Mouse (Mus musculus) megakaryocyte, adult 5-6 weeks (primary cell): ENCODE measurements around the gene Ano4. TPM values are rescaled to one million over a fixed set of nuclear protein-coding genes. Genes with fewer than 3 reads are reported as not detected.
"Not testable (repeated sequence)": the region's sequence is repeated elsewhere in the genome, so short reads cannot be mapped to it uniquely, and the experiment has no call there.

Experiments
- ATAC-seq: 2 replicates; pipeline ENCODE4 v1.8.0; 2016; ENCODE audit warnings: mild to moderate bottlenecking, inconsistent platforms; ENCODE audit not compliant: poor library complexity, severe bottlenecking
- total RNA-seq, 2 experiments: library from RNA; stranded (forward) in 1 of 2; stranded (reverse) in 1 of 2; fragments of 153-499, 151-499 nt in 1 of 2; fragments of 221-1000, 200-1000 nt in 1 of 2; gene quantifications; 2 replicates each; pipeline versions ENCODE4 v1.2.3 to v1.2.4; 2015 to 2017

Gene Ano4
- total RNA-seq, 2 experiments from 2014 or later: not detected

DNA sequence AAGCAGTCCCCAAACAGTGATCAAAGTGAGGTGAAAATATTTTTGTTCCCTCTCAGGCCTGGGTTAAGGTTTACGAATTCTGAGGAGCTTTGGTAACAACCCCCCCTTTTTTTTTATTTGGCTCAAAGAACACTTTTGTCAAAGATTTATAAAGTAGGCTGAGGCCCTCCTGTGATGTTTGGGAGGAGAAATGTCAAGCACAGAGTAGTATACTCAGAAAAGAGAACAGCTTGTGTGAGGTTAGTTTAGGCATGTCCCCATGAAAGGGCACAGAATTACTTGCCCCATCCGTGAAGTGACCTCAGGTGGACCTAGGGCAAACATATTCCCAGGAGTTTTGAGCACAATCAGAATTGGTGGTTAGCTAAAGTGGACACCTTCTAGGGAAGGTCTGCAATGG lies 189.1 kb downstream of the Ano4 start:
- ATAC-seq: no peak

DNA sequence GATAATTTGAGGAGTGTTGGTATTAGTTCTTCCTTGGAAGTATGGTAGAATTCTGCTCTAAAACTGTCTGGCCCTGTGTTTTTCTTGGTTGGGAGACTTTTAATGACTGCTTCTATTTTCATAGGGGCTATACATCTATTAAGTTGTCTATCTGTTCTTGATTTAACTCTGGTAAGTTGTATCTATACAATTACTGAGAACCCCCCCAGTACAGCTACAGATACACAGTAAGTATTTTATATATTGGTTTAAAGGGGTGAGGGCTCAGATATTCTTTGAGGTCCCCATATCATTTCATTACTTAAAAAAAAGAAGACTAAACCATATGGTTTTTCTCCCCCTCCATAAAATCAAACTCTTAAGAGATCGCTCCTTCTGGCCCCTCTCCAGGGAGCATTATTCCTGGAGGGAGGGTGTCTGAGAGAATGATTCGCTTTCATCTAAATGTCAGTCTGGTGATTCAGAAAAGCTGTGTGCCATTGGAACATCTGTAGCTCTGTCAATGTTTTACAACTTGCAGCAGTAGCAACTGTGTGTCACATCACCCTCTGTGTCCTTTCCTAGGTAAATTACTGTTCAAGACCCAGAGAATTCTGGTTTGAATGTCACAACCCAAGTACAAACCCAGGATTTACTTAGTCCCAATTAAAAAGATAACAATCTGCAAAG lies 189.6 kb downstream of the Ano4 start:
- ATAC-seq: no peak

DNA sequence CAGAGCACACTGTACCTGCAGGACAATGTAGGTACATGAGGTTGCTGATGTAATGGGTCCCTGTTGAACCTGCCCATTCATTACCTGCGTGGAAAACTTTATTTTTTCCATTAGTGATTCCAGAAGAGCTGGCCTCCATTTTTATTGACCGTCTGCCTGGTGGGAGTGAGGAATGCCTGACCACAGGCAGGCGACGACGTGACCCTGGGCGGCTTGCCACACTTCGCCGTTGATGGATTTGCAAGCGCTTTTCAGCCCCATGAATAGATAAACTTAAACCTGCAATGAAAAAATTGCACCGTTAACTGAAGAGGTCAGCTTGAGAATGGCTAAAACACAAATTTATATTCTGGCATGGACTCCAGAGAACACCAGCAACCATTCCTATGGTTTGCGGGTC lies 195.4 kb downstream of the Ano4 start:
- ATAC-seq: no peak

DNA sequence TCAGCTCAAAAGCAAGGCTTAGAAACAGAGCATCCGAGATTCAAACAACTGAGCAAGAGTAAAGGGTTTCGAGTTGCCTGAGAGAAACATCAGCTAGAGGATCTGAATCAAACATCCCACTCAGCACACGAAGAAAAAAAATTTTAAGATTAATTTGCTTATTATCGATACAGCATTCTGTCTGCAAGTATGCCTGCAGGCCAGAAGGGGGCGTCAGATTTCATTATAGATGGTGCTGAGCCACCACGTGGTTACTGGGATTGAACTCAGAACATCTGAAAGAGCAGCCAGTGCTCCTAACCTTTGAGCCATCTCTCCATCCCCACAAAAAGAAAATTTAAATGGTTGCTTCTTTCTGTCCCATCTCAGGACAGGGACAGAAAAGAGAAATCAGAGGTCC lies 223.2 kb downstream of the Ano4 start:
- no peak for ATAC-seq

DNA sequence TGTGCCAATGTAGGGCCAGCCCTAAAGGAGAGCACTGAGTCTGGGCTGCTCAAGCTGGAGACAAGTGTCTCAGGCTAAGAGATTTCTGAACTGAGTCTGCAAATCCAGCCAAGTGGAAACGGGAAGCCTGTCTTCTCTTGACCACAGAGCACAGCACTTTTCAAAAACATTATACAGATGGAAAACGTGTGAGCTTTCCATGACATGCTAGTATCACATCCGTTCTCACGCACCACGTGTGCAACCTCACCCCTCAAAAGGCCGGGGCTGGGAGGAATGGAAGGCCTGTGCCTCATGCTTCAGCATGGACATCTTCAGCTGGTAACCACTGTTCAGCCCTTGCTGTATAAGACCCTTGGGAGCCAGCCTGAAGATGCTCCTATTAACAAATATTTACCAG lies 230.2 kb downstream of the Ano4 start:
- no peak for ATAC-seq

DNA sequence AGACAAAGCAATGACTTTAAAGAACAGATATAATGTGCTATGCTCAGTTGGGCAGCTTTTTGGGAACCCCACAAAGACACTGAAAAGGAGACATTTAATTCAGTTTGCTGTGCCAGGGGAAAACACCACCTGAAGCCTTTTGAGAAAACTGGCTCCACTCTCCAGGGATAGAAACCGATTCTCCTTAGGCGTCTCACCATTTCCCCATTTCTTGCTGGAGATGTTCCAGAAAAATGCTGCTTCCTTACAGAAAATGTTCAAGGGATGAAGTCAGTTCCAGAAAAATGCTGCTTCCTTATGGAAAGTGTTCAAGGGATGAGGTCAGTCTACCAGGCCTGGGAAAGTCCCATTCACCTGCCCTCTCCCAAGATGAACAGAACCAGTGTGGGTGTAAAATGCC lies 233.1 kb downstream of the Ano4 start:
- ATAC-seq: no peak

DNA sequence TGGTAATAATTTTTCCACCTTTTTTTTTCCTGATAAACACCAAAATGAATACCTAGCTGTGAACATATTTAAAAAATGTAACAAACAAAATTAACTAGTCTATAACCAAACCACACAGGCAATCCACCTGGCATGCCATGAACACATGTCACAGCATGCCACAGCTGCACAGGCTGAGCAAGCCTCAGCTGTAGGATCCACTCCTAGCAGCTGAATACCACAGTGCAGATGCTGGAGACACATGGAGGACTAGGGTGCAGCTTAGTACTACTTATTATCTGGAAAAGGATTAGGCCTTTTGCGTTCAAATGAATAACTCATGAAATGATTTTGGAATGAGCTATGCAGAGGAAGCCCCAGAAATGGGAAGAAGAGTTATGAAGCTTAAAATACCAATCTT lies 233.6 kb downstream of the Ano4 start:
- no peak for ATAC-seq

DNA sequence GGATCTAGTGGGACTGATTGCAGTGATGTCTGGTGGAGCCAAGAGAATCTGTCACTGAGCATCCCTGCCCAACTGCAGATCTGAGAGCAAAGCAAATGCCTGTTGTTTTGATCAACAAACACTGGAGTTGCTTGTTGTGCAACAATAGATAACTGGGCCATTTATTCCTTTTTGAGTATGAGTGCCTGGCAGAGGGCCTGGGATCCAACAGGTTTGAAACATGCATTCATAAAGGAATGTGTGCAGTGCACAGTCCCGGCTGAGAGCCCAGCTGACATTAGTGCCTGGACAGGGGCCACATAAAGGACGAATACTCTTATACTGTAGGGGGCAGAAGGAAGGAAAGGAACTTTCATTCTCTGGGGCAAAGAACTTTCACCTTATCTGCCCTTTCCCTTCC lies 241.0 kb downstream of the Ano4 start:
- ATAC-seq: no peak

DNA sequence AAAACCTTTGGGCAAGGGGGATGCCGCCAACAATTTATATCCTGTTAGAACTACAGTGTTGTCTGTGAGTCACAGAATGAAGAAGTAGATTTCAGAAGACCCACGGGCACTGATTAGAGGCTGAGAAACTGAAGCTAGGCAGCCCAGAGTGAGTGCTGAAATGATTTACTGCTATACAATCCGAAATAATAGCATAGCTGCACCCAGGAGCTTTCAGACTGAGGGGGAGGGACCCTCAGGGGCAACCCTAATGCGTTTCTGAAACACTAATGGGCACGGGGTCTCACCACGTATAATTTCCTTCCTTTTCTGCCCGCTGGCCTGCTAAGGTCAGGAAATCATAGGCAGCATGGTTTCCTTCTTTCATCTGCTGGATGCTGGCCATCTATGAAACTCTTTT lies 242.5 kb downstream of the Ano4 start:
- no peak for ATAC-seq

DNA sequence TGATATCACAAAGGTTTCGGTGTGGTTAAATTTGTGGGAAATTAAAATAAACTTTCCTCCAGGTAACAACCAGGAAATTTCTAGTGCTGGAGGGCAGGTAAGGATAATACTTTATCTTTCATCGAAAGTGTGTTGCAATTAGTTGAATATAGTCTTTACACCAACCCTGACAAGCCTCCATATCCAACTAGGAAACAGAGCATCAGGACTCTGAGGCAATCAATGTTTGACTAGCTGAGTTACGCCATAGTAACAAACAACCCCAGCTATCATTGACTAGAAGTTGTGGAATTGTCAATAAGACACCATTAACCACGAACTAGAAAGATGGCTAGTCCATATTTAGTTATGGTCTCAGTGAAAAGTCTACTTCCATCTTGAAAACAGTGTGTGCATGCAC lies 246.4 kb downstream of the Ano4 start:
- no peak for ATAC-seq

DNA sequence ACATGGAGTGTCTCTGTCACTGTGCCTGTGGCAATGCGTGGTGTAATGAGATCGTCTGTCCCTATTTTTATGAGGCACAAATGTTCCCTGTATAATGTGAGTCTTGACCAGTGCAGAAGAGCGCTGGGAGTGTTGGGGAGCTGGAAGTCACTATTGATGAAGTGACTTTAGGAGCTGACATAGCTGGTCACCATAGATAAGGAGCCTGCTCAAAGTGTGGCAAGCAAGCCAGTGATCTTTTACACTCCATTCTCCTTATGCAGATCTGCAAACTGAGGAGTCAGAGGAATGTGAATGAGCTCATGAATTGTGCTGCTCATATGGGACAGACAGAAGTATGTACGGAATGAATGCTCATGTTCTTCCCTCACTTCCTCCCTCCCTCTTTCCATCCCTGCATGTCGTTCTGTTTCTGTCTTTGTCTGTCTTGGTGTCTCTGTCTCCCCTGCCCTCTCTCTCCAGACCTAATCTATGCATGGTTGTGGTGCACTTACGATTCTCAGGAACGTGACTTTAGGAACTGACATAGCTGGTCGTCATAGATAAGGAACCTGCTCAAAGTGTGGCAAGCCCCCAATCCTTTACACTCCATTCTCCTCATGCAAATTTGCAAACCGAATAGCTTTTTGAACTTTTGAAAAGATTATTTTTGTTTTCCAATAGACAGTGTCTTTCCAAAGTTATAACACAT lies 252.1 kb downstream of the Ano4 start:
- ATAC-seq: no peak

DNA sequence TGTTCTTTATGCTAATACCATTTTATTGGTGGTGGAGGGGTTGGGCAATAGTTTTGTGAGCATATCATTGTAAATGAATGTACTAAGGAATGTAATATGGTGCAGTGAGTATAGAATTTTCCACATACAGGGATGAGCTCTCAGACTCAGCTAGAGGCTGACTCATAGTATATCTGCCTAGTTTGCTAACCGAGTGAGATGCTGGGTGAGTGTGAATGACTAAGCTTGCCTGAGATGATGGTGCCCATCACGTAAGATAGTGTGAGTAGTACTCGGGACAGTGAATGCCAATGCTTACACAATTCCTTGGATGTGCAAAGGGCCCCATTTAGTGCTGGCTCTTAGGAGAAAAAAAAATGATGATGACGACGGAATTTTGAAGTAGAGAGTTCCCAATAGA lies 267.1 kb downstream of the Ano4 start:
- ATAC-seq: no peak

DNA sequence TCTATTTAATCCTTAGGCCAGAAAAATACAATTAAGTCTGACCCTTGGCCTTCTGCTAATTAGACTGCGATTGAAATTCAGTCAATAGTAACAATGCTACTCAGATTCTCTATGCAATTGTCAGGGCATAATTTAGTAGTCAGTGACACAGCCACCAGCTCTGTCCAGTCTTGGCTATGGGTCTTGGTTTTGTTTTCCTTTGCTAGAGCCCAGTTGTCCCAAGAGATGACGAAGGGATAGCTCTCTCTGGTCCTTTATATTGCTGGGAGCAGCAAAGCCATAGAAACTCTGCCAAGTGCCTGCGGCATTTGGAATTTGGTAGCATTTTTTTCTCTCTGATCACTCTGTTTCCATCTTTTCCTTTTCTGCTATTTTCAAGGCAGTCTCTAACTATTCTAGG lies 288.7 kb downstream of the Ano4 start:
- ATAC-seq: no peak

DNA sequence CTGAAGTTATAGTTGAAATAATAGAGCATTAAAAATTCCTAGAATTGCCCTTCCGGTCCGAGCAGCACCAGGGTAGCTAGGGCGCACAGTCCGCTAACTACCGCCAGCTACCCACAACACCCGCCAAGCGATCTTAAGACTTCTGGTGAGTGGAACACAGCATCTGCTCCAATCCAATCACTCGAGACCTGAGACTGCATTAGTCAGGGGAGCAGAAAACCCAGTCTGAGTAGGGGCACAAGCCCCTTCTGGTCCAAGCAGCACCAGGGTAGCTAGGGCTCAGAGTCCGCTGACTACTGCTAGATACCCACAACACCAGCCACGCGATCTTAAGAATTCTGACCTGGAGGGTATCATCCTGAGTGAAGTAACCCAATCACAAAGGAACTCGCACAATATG lies 299.6 kb downstream of the Ano4 start:
- ATAC-seq: not testable (repeated sequence)

DNA sequence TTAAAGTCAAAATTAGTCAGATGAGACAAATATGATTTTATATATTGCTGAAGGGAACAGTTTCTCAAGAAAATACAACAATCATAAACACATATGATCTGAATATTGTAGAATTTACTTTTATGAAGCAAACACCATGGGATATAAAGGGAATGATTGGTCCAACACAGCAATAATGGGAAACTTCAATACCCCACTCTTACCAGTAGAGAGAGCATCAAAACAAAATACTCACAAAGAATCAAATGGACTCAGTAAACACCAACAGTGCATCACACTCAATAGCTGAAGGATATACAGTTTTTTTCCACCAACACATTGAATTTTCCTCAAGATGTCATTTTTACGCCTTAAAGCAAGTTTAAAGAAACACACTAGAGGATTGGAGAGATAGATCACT lies 300.4 kb downstream of the Ano4 start:
- ATAC-seq: no peak

DNA sequence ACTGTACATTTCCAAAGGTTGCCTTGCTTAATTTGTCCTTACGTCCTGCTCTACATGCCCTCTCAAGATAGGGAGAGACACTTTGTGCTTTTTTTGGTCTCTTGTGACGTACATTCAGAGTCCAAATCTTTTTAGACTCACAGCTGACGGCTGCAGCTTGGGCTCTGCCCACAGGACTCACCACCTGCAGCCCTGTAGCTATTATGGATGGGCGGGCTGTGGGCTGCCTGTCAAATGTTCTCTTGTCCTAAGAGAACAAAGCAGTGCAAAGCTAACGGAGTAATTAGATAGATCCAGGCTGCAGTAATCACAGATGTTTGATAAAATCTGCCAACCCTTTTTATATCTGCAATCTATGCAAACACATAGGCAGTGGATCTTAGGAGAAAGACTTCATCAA lies 325.6 kb downstream of the Ano4 start:
- ATAC-seq: no peak

DNA sequence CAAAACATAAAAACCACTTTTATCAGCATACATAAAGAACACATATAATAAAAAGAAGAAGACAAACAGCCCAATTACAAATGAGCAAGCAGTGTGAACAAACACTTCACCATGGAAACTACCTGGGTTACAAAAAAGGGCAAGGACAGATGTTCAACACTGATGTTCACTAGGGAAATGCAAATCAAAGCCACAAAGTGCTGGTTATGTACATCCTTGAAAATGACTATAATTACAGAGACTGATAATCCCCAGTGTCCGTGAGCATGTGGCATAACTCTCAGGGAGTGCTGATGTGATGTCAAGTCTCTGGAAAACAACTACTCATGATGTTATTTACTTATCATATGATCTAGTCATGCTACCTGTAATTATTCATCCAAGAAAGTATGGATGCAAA lies 336.3 kb downstream of the Ano4 start:
- ATAC-seq: no peak

DNA sequence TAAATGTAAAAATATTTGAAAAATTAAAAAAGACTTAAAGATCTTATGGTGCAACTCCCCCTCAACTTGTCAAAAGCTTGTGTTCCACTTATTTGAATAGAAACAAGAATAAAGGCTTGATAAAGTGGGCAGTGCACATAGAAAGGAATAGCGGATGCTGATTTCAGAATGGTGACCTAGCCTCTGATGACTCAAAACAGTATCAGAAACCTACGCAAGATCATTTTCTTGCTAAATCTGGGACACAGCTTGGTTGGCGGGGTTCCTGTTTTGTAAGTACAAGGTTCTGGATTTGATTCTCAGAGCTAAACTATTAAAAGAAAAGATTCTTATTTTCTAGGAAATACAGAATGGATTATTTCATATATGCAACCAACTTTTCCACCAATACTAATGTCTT lies 340.0 kb downstream of the Ano4 start:
- no peak for ATAC-seq

DNA sequence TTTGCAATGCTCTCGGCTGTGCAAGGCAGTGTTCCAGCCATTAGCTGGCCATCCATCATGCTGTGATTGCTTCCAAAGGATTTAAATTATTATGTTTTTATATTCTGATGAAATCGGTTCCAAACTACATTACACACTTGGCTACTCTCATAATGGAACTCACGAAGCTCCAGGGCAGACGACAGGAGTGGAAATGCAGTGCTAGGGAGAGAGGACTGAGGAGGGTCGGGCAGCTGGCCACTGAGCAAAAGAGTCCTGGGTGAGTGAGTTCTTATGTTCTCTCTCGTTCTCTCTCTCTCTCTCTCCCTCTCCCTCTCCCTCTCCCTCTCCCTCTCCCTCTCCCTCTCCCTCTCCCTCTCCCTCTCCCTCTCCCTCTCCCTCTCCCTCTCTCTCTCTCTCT lies 357.6 kb downstream of the Ano4 start:
- ATAC-seq: no peak

DNA sequence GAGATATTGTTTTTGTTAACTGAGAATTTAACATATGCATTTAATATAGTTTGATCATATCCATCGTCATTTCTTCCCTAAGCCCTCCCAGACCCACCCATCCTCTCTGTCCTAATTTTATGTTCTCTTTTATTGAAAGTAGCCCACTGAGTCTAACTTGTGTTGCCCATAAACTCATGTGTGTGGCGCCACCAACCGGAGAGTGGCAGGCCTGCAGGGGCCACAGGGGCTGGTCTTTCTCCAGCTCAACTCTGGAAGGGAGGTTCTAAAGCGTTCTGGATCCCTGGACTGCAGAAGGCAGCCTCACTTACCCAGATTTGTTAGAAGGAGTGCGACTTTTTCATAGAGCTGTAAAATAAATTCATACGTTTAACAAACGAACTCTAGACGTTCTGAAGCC lies 361.1 kb downstream of the Ano4 start:
- no peak for ATAC-seq

DNA sequence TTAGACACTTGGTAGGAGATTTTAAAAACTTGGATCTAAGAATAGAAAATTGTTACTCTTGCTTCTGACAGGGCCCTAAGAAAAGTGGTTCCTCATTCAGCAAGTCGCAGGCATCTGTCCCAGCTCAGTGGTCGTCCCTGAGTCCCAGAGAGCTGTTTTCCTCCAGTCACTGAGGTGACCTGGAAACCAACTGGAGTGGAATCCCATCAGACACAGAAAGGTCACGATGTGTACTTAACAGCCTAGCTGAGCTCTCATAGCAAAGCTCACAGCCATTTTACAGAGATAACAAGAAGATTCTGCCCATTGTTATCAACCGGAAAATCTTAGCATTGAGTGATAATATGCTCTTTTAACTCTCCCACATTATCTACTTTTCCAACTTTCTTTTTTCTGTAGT lies 365.1 kb downstream of the Ano4 start:
- ATAC-seq: no peak

DNA sequence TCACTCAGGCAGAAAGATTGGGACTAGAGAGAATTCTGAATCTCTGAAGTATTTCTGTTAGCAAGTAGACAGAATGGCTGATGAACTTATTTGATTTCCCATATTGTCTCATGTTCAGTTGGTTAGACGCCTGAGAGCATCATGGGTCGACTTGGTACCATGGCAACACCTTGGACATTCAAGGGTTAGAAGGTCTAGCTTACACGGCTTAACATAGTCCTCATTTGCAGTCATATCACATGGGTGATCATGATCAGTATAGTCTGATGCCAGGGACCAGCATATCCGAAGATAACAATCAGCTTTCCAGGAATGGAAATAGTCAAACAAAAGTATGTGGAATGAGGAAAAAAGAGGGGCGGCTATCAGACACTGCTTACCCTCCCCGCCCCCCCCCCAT lies 365.6 kb downstream of the Ano4 start:
- no peak for ATAC-seq
